Mouse (Mus musculus) bone marrow, adult 2 months (tissue): ENCODE results near the gene Cd300lf.

Experiments
- CTCF ChIP-seq: fragments of 200-500 bp; IDR thresholded peaks from 2 replicates; pipeline ENCODE4 v1.5.1; 2011; ENCODE audit warnings: low read length, control low read depth; ENCODE audit not compliant: control insufficient read depth, insufficient read depth
- POLR2A ChIP-seq: fragments of 200-500 bp; IDR thresholded peaks from 2 replicates; pipeline ENCODE4 v1.6.1; 2011; ENCODE audit warnings: low read depth, mild to moderate bottlenecking, control low read depth, low read length, borderline replicate concordance; ENCODE audit not compliant: control insufficient read depth

GRCm38 (mm10) chr11:115162205-115162601, 28.4 kb upstream of the Cd300lf start:
- no peak for TF ChIP-seq POLR2A
- no peak for TF ChIP-seq CTCF
